Comparison of ENCODE assay signal across 8 mouse cellular contexts in genomic region chr13:21179724-21180550, GRCm38 (mm10). TPM values are rescaled to one million over a fixed set of nuclear protein-coding genes. Genes with fewer than 3 reads are reported as not detected.
DNase-seq lines count a peak whose midpoint lies in the region; ATAC-seq lines count a peak whose summit lies in the region.

No protein-coding gene starts in this region.

- DNase-seq in layer of hippocampus, adult 11-12 months (ENCODE audit: low spot score) = peak; percentile 87
- no peak for DNase-seq in layer of hippocampus, adult 9-10 months (ENCODE audit: low spot score)
- DNase-seq in embryonic facial prominence, embryonic 10.5 days (ENCODE audit: low spot score) = peak; percentile 91
- DNase-seq in heart, adult 11 months = peak; percentile 99
- DNase-seq in kidney, adult 18-20 months = peak; percentile 98
- peak; percentile 92 for DNase-seq in midbrain, embryonic 14.5 days
- DNase-seq in spleen, adult 18-20 months = peak; percentile 81 to 89

- peaks cover 34% of the 10 kb centered on the region for H3K36me3 ChIP-seq in embryonic facial prominence, embryonic 10.5 days (replicated peaks)
- peaks cover 33% of the 10 kb centered on the region for H3K36me3 ChIP-seq in limb, embryonic 12.5 days
- H3K36me3 ChIP-seq in midbrain, embryonic 14.5 days (ENCODE audit: control insufficient read depth, insufficient read depth, low read length) = peaks cover 29% of the 10 kb centered on the region

- no peaks in the 10 kb centered on the region for H3K9me3 ChIP-seq in embryonic facial prominence, embryonic 10.5 days
- no peaks in the 10 kb centered on the region for H3K9me3 ChIP-seq in limb, embryonic 12.5 days
- H3K9me3 ChIP-seq in midbrain, embryonic 14.5 days (ENCODE audit: control insufficient read depth, low read length) = no peaks in the 10 kb centered on the region

- peak overlapping the region; percentile 95 for H3K9ac ChIP-seq in limb, embryonic 12.5 days (replicated peaks)
- peak overlapping the region; percentile 77 for H3K9ac ChIP-seq in midbrain, embryonic 14.5 days (replicated peaks; ENCODE audit: low read length)

- peaks cover 33% of the 10 kb centered on the region for H3K4me1 ChIP-seq in embryonic facial prominence, embryonic 10.5 days
- peaks cover 30% of the 10 kb centered on the region for H3K4me1 ChIP-seq in limb, embryonic 12.5 days (replicated peaks)
- H3K4me1 ChIP-seq in midbrain, embryonic 14.5 days (ENCODE audit: control insufficient read depth, insufficient read depth, low read length) = peaks cover 19% of the 10 kb centered on the region

- peak overlapping the region; percentile 98 for H3K4me3 ChIP-seq in embryonic facial prominence, embryonic 10.5 days
- H3K4me3 ChIP-seq in limb, embryonic 12.5 days (replicated peaks) = peak overlapping the region; percentile 98
- peak overlapping the region; percentile 99 for H3K4me3 ChIP-seq in midbrain, embryonic 14.5 days (replicated peaks; ENCODE audit: low read depth, low read length)

- peak overlapping the region; percentile 96 for H3K27ac ChIP-seq in embryonic facial prominence, embryonic 10.5 days (replicated peaks)
- H3K27ac ChIP-seq in limb, embryonic 12.5 days = peak overlapping the region; percentile 97
- H3K27ac ChIP-seq in midbrain, embryonic 14.5 days (replicated peaks; ENCODE audit: low read depth, low read length) = peak overlapping the region; percentile 91

- under 1% methylated on average over 80 of the region's 80 CpGs for WGBS in embryonic facial prominence, embryonic 10.5 days
- WGBS in limb, embryonic 12.5 days = under 1% methylated on average over 80 of the region's 80 CpGs
- under 1% methylated on average over 67 of the region's 80 CpGs for WGBS in midbrain, embryonic 14.5 days

- no peaks in the 10 kb centered on the region for H3K27me3 ChIP-seq in embryonic facial prominence, embryonic 10.5 days (replicated peaks; ENCODE audit: low read depth, poor library complexity, severe bottlenecking)
- no peaks in the 10 kb centered on the region for H3K27me3 ChIP-seq in limb, embryonic 12.5 days
- no peaks in the 10 kb centered on the region for H3K27me3 ChIP-seq in midbrain, embryonic 14.5 days (ENCODE audit: control insufficient read depth, insufficient read depth, low read length)

- peak; percentile 95 for ATAC-seq in limb, embryonic 12.5 days (ENCODE audit: insufficient number of reproducible peaks, insufficient read depth, low FRiP score, low TSS enrichment, low read depth)
- peak; percentile 94 for ATAC-seq in midbrain, embryonic 14.5 days (ENCODE audit: low FRiP score, low TSS enrichment)

- peak overlapping the region; percentile 90 for H3K4me2 ChIP-seq in limb, embryonic 12.5 days
- H3K4me2 ChIP-seq in midbrain, embryonic 14.5 days (ENCODE audit: low read length) = peak overlapping the region; percentile 73

RNA-seq across cellular contexts. Expression of gene Trim27, which starts 0.7 kb away (rescaled TPM):
- 180 and 191 TPM in 2 replicates for polyA plus RNA-seq in embryonic facial prominence, embryonic 10.5 days (2016; fragmentation: Nextera tagmentation; extraction: Ambion mirVana)
- polyA plus RNA-seq in limb, embryonic 12.5 days (2016; fragmentation: Nextera tagmentation; extraction: Ambion mirVana) = 180 TPM in 2 replicates
- 78.2 and 84.3 TPM in 2 replicates for polyA plus RNA-seq in midbrain, embryonic 14.5 days (2014; fragmentation: Nextera tagmentation; extraction: Ambion mirVana)

RNA-seq across cellular contexts. Expression of gene Olfr1368, which starts 34.3 kb away (rescaled TPM):
- not detected in 2 replicates for polyA plus RNA-seq in embryonic facial prominence, embryonic 10.5 days (2016; fragmentation: Nextera tagmentation; extraction: Ambion mirVana)
- polyA plus RNA-seq in limb, embryonic 12.5 days (2016; fragmentation: Nextera tagmentation; extraction: Ambion mirVana) = not detected in 2 replicates
- not detected in 2 replicates for polyA plus RNA-seq in midbrain, embryonic 14.5 days (2014; fragmentation: Nextera tagmentation; extraction: Ambion mirVana)

RNA-seq across cellular contexts. Expression of gene Olfr263, which starts 50.5 kb away (rescaled TPM):
- polyA plus RNA-seq in embryonic facial prominence, embryonic 10.5 days (2016; fragmentation: Nextera tagmentation; extraction: Ambion mirVana) = not detected in 2 replicates
- not detected in 2 replicates for polyA plus RNA-seq in limb, embryonic 12.5 days (2016; fragmentation: Nextera tagmentation; extraction: Ambion mirVana)
- polyA plus RNA-seq in midbrain, embryonic 14.5 days (2014; fragmentation: Nextera tagmentation; extraction: Ambion mirVana) = not detected in 2 replicates
